Mouse (Mus musculus): Measurements from ENCODE around the gene Mrpl53. TPM values are rescaled to one million over a fixed set of nuclear protein-coding genes. Genes with fewer than 3 reads are reported as not detected.

The Mrpl53 gene
- total RNA-seq, 2 experiments from 2014 or later: 54.5 to 59.6 TPM

- no peak for DNase-seq (ENCODE audit: low spot score in 2 of 2)
Measured at GRCm38 (mm10) chr6:83092416-83093127, 16.3 kb upstream of the Mrpl53 start.

GRCm38 (mm10) chr6:83095968-83096367 is 12.9 kb upstream of the Mrpl53 start:
- no peak for DNase-seq (ENCODE audit: low spot score in 2 of 2)

DNA sequence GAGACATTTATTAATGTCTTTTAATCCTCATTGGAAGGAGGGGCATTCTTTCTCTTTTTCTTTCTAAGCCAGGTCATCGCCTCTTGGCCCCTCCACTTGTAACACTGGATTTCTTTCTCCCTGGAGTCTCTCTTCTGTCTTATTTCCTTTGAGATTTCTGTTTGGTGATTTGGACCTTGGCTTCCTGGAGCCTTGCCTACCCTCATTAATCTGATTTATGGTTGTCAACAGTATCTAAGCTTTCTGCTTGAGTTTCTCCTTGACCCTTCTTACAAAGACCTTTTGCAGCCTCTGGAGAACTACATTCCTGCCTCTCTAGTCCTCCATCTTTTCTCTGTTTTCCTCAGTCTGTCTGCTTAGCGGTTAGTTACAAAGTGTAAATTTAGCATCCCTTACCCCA is 10.4 kb upstream of the Mrpl53 start:
- no peak for DNase-seq (ENCODE audit: low spot score in 2 of 2)

DNA sequence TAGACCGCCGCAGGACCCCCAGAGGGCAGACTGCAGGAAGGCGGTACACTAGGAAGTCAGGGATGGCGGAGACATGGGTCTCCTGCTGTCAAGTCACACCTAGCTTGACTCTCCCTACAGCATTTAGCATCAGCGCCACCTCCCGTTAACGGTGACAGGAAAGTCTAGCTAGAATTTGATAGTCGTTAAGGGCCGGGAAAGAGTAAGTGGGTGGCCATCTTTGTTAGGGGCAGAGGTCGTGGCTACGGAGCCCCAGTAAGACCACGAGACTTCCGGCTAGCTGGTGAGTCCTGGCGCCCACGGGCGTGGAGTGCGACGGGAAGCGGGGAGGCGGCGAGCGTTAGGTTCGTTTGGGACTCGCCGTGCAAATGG is 7.5 kb upstream of the Mrpl53 start, which contains the start of the genes Ccdc142 and Gm42688:
Ccdc142 (plus strand) TSS at position 286 of the 372 bp plus-strand sequence.
Gm42688 (plus strand) TSS at position 302 of the 372 bp plus-strand sequence.
- DNase-seq (ENCODE audit: low spot score in 2 of 2): peak; percentile 85 to 88

DNA sequence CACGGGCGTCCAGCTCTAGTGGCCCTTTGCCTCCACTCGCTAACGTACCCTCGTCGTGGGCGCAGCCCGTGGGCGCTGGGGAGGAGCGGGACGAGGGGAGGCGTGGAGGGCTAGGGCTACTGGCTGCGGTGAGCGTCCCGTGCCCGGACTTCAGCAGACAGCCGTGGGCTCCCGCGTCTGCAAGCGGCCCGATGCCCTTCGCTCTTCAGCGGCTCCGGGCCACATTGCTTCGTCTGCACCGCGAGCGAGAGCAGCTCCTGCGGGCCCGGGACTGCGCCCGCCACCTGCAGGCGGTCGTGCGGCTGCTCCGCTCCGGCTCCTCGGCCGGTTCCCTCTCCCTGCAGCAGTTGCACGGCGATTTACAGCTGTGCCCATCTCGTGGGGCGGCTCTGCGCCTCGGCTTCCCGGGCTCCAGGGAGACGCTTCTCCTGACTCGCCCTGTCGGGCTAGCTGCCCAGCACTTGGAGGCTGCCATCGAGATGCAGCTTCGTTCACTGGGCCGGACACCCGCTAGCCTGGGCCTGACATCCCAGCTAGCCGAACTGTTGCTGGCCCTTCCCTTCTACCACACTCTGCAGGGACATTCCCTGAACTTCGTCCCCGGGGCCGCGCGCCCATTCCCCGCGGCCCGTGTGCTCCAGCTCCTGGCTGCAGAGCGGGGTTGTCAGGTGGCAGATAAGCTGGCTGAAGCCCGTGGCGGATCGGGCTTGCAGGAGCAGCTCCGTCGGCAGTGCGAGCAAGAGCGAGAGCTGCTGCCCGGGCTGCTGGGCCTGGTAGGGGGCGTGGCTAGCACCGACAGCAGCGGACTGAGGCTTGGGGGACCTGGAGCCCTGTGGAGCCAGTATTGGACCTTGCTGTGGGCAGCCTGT is 6.9 kb upstream of the Mrpl53 start:
- peak in 1 of 2 experiments; percentile 56 for DNase-seq (ENCODE audit: low spot score in 2 of 2)

- no peak for DNase-seq (ENCODE audit: low spot score in 2 of 2)
Measured at GRCm38 (mm10) chr6:83103130-83103650, 5.7 kb upstream of the Mrpl53 start.

- no peak for DNase-seq (ENCODE audit: low spot score in 2 of 2)
Measured at GRCm38 (mm10) chr6:83104158-83104557, 4.7 kb upstream of the Mrpl53 start.

DNA sequence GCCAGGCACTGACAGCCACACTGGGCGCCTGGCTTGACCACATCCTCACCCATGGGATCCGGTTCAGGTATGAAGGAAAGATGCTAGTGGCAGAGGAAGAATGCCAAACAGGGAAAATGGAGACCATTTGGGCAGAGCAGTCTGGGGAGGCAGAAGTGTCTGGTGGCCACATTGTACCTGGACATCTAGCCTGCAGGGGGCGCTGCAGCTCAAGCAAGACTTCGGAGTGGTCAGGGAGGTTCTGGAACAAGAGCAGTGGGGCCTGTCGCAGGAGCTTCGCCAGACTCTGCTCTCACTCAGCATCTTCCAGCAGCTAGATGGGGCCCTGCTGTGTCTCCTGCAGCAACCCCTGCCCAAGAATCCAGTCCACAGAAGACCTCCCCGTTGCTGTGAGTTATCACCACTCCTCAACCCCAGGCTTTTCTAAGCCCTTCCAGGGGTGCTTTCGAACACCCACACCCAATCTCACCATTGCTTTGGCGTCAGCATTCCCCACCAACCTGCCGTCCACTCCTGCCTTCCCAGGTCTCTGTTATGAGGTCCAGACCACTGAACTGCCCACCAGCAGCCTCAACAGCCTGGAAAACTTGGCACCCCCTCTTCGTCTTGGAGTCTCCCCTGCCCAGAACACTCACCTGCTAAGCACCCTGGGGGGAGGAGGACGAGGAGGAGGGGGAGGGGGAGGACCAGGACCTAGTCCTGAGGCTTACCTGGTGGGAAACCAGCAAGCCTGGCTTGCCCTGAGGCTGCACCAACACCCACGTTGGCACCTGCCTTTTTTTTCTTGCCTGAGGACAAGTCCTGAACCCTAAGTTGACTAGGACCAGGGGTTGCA is 1.1 kb upstream of the Mrpl53 start:
- peak; percentile 72 to 77 for DNase-seq (ENCODE audit: low spot score in 2 of 2)

GRCm38 (mm10) chr6:83111510-83112136 is 2.8 kb downstream of the Mrpl53 start:
- no peak for DNase-seq (ENCODE audit: low spot score in 2 of 2)

DNA sequence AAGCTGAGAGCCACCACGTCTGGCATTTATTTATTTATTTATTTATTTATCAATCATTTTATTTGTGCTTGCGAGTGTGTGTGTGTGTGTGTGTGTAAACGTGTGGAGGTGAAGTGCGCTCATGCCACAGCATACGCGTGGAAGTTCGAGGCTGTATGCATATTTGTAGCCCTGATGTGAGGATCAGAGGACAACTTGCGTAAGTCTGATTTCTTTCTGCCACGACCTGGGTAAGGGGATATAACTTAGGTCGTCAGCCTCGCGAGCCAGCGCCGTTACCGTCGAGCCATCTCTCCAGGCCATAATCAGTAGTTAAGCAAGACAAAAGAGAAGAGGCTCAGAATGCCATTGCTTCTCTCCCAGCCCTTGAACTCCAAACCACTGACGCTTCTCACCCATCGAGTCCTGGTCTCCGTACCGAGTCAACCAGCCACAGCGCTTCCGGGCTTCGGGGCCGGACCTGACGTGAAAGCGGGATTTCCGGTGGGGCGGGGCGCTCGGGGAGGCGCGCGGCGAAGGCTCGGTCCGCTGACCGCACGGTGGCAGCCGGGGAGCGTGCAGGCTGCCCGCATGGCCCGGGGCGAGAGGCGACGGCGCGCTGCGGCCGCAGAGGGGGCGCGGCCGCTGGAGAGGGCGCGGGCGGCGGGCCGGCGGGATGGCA is 6.3 kb downstream of the Mrpl53 start, which contains the start of gene Mogs:
Mogs (plus strand) TSS at position 486 of the 661 bp plus-strand sequence.
- peak; percentile 95 for DNase-seq (ENCODE audit: low spot score in 2 of 2)

GRCm38 (mm10) chr6:83115682-83116372 is 7.0 kb downstream of the Mrpl53 start:
- no peak for DNase-seq (ENCODE audit: low spot score in 2 of 2)

- DNase-seq (ENCODE audit: low spot score in 2 of 2): no peak
Measured at GRCm38 (mm10) chr6:83116373-83117164, 7.7 kb downstream of the Mrpl53 start.

GRCm38 (mm10) chr6:83117165-83117438 is 8.3 kb downstream of the Mrpl53 start:
- no peak for DNase-seq (ENCODE audit: low spot score in 2 of 2)

DNA sequence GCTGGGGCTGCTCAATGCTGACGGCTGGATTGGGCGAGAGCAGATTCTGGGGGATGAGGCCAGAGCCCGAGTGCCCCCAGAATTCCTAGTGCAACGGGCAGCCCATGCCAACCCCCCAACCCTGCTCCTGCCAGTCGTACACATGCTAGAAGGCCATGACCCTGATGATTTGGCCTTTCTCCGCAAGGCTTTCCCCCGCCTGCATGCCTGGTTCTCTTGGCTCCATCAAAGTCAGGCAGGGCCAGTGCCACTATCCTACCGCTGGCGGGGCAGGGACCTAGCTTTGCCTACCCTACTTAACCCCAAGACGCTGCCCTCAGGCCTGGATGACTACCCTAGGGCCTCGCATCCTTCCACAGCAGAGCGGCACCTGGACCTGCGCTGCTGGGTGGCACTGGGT is 8.8 kb downstream of the Mrpl53 start:
- DNase-seq (ENCODE audit: low spot score in 2 of 2): no peak

DNA sequence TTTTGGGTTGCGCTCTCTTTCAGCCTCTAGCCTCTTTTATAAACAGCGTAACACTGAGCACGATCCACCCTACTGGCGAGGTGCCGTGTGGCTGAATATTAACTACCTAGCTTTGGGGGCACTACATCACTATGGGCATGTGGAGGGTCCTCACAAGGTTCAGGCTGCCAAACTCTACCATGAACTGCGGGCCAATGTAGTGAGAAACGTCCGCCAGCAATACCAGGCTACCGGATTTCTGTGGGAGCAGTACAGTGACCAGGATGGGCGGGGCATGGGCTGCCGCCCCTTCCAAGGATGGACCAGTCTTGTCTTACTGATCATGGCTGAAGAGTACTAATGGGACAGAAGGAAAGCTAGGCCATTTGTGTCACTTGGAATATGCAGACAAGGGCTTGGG is 9.5 kb downstream of the Mrpl53 start:
- DNase-seq (ENCODE audit: low spot score in 2 of 2): no peak

DNA sequence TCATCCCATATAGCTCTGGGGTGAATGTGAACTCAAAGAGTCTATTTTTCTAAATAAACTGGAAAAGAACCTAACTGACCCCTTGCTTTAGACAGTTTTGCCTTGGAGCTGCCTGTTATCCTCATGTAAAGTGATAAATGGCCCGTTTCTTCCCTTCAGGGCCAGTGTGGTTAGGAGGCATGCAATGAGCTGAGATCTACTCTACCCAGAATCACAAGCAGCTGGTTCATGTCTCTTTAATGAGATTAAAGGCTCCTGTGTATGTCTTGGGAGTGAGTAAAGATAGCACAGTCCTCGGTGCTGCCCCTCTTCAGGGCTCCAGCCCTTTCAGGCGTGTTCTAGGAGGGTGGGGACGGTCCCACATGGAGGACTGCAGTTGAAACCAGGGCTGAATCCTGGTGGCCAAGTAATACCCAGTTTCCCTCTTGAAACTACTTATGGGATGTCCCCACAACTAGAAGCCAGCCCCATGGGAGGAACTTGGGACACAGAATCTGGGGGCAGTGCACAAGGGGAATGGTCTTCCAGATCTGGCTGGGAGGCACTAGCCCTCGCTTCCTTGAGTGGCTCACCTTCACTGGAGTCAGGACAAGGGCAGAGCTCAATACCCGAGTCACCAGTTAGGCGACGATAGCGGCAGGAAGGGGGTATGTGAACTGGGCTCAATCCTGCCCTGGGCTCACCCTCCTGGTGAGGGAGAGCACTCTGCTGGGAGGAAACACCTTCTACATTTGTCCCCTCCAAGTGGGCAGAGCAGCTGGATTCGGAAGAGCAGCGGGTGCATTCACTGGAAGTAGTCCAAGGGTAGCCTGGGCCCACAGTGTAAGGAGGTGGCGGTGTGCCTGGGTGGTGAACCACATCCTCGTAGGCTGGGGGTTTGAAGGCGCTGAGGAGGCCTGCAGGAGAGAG is 10.2 kb downstream of the Mrpl53 start:
- no peak for DNase-seq (ENCODE audit: low spot score in 2 of 2)

DNA sequence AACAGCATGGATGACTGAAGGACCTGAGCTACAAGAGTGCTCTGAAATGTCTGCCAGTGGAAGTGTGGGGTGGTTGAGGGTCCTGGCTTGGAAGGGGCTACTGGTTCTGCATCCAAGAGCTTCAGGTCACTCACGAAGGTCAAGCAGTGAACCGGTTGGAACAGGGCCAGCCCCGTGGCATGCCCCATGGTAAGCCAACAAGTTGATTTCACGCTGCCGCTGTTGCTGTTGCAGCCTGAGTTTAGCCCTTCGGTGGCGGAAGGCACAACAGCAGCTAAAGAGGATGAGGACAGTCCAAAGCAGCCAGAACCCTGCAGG is 10.9 kb downstream of the Mrpl53 start:
- DNase-seq (ENCODE audit: low spot score in 2 of 2): no peak

Data from left cerebral cortex, adult 18-20 months (tissue).